Mouse (Mus musculus): Measurements from ENCODE around the gene Ift22. TPM values are rescaled to one million over a fixed set of nuclear protein-coding genes. Genes with fewer than 3 reads are reported as not detected.

Ift22 gene
- polyA plus RNA-seq, 1 experiment from 2014 or later: 105 TPM

GRCm38 (mm10) chr5:136960053-136960452 lies 52.1 kb downstream of the Ift22 start:
- Histone ChIP-seq H3K9me3 (ENCODE audit: control insufficient read depth, low read length) (no peaks in the 10 kb centered on the region), H3K27me3 (ENCODE audit: control insufficient read depth, insufficient read depth, low read length) (no peaks in the 10 kb centered on the region), H3K4me2 (ENCODE audit: low read depth, low read length, severe bottlenecking) (no peak overlapping the region), H3K36me3 (ENCODE audit: control insufficient read depth, insufficient read depth, low read length) (no peaks in the 10 kb centered on the region; the same call in 1 of the 2 replicates), H3K4me3 (ENCODE audit: low read depth, low read length) (no peak overlapping the region), H3K9ac (ENCODE audit: low read length) (no peak overlapping the region), H3K27ac (ENCODE audit: low read depth, low read length) (no peak overlapping the region), H3K4me1 (replicated peaks; ENCODE audit: control insufficient read depth, insufficient read depth, low read length) (peaks cover 4% of the 10 kb centered on the region; the same call in 1 of the 2 replicates)
- WGBS: 92% methylated on average over 6 of the region's 6 CpGs
- no peak for ATAC-seq (replicated peaks; ENCODE audit: low FRiP score)
- DNase-seq (ENCODE audit: low spot score): no peak

- Histone ChIP-seq H3K36me3 (ENCODE audit: control insufficient read depth, insufficient read depth, low read length) (peaks cover 4% of the 10 kb centered on the region), H3K9ac (ENCODE audit: low read length) (peak overlapping the region; percentile 70), H3K27ac (ENCODE audit: low read depth, low read length) (peak overlapping the region; percentile 78), H3K4me1 (replicated peaks; ENCODE audit: control insufficient read depth, insufficient read depth, low read length) (peaks cover 4% of the 10 kb centered on the region; the same call in 1 of the 2 replicates), H3K4me3 (ENCODE audit: low read depth, low read length) (peak overlapping the region; percentile 58), H3K27me3 (ENCODE audit: control insufficient read depth, insufficient read depth, low read length) (no peaks in the 10 kb centered on the region), H3K9me3 (ENCODE audit: control insufficient read depth, low read length) (no peaks in the 10 kb centered on the region), H3K4me2 (ENCODE audit: low read depth, low read length, severe bottlenecking) (peak overlapping the region; percentile 82)
- WGBS: 27% methylated on average over 5 of the region's 5 CpGs
- ATAC-seq (replicated peaks; ENCODE audit: low FRiP score): peak; percentile 23
- peak; percentile 57 for DNase-seq (ENCODE audit: low spot score)
Measured at GRCm38 (mm10) chr5:136961334-136961982, 53.5 kb downstream of the Ift22 start.

GRCm38 (mm10) chr5:136961983-136962461 lies 54.1 kb downstream of the Ift22 start:
- Histone ChIP-seq H3K4me2 (ENCODE audit: low read depth, low read length, severe bottlenecking) (peak overlapping the region; percentile 82), H3K27ac (ENCODE audit: low read depth, low read length) (peak overlapping the region; percentile 78), H3K4me1 (replicated peaks; ENCODE audit: control insufficient read depth, insufficient read depth, low read length) (peaks cover 4% of the 10 kb centered on the region; the same call in 1 of the 2 replicates), H3K4me3 (ENCODE audit: low read depth, low read length) (peak overlapping the region; percentile 58), H3K27me3 (ENCODE audit: control insufficient read depth, insufficient read depth, low read length) (no peaks in the 10 kb centered on the region), H3K36me3 (ENCODE audit: control insufficient read depth, insufficient read depth, low read length) (peaks cover 4% of the 10 kb centered on the region), H3K9ac (ENCODE audit: low read length) (peak overlapping the region; percentile 70), H3K9me3 (ENCODE audit: control insufficient read depth, low read length) (no peaks in the 10 kb centered on the region)
- peak; percentile 90 for DNase-seq (ENCODE audit: low spot score)
- peak; percentile 94 for ATAC-seq (replicated peaks; ENCODE audit: low FRiP score)
- under 1% methylated on average over 20 of the region's 20 CpGs for WGBS

GRCm38 (mm10) chr5:136962501-136962900 lies 54.6 kb downstream of the Ift22 start:
- peak overlapping the region; percentile 78 for H3K27ac ChIP-seq (ENCODE audit: low read depth, low read length)
- DNase-seq (ENCODE audit: low spot score): peak; percentile 88
- no peaks in the 10 kb centered on the region for H3K9me3 ChIP-seq (ENCODE audit: control insufficient read depth, low read length)

GRCm38 (mm10) chr5:136962966-136963540 lies 55.1 kb downstream of the Ift22 start:
- WGBS: 77% methylated on average over 8 of the region's 8 CpGs
- no peak for DNase-seq (ENCODE audit: low spot score)
- H3K4me1 ChIP-seq (replicated peaks; ENCODE audit: control insufficient read depth, insufficient read depth, low read length): peaks cover 4% of the 10 kb centered on the region; the same call in 1 of the 2 replicates
- ATAC-seq (replicated peaks; ENCODE audit: low FRiP score): no peak
- no peak overlapping the region for H3K27ac ChIP-seq (ENCODE audit: low read depth, low read length)
- H3K27me3 ChIP-seq (ENCODE audit: control insufficient read depth, insufficient read depth, low read length): no peaks in the 10 kb centered on the region
- H3K4me2 ChIP-seq (ENCODE audit: low read depth, low read length, severe bottlenecking): peak overlapping the region; percentile 82
- no peaks in the 10 kb centered on the region for H3K9me3 ChIP-seq (ENCODE audit: control insufficient read depth, low read length)
- H3K4me3 ChIP-seq (ENCODE audit: low read depth, low read length): peak overlapping the region; percentile 58
- peak overlapping the region; percentile 70 for H3K9ac ChIP-seq (ENCODE audit: low read length)
- H3K36me3 ChIP-seq (ENCODE audit: control insufficient read depth, insufficient read depth, low read length): peaks cover 4% of the 10 kb centered on the region

More at GRCm38 (mm10) chr5:136962501-136962900, 54.6 kb downstream of the Ift22 start:
- Histone ChIP-seq H3K4me2 (ENCODE audit: low read depth, low read length, severe bottlenecking) (peak overlapping the region; percentile 82), H3K9ac (ENCODE audit: low read length) (peak overlapping the region; percentile 70), H3K36me3 (ENCODE audit: control insufficient read depth, insufficient read depth, low read length) (peaks cover 4% of the 10 kb centered on the region), H3K27me3 (ENCODE audit: control insufficient read depth, insufficient read depth, low read length) (no peaks in the 10 kb centered on the region), H3K4me3 (ENCODE audit: low read depth, low read length) (peak overlapping the region; percentile 58), H3K4me1 (replicated peaks; ENCODE audit: control insufficient read depth, insufficient read depth, low read length) (peaks cover 4% of the 10 kb centered on the region; the same call in 1 of the 2 replicates)
- WGBS: 1% methylated on average over 10 of the region's 10 CpGs
- peak; percentile 64 for ATAC-seq (replicated peaks; ENCODE audit: low FRiP score)

Other genes starting within 250 kb of the Ift22 start
- gene Myl10, start 215.0 kb upstream of the Ift22 start, polyA plus RNA-seq (2014; fragmentation: Nextera tagmentation; extraction: Ambion mirVana): not detected in 2 replicates
- 35.1 and 40.6 TPM in 2 replicates for gene Col26a1, start 24.9 kb upstream of the Ift22 start, polyA plus RNA-seq (2014; fragmentation: Nextera tagmentation; extraction: Ambion mirVana)
- 277 and 287 TPM in 2 replicates for gene Fis1, start 45.1 kb downstream of the Ift22 start, polyA plus RNA-seq (2014; fragmentation: Nextera tagmentation; extraction: Ambion mirVana)
- gene Cldn15, start 58.5 kb downstream of the Ift22 start, polyA plus RNA-seq (2014; fragmentation: Nextera tagmentation; extraction: Ambion mirVana): 0.24 TPM in 1 of 2 replicates, not detected in the other
- gene Plod3, start 78.9 kb downstream of the Ift22 start, polyA plus RNA-seq (2014; fragmentation: Nextera tagmentation; extraction: Ambion mirVana): 29.1 and 30.7 TPM in 2 replicates
- gene Znhit1, start 79.9 kb downstream of the Ift22 start, polyA plus RNA-seq (2014; fragmentation: Nextera tagmentation; extraction: Ambion mirVana): 93.4 and 99.5 TPM in 2 replicates
- 0.32 TPM in 1 of 2 replicates, not detected in the other for gene Vgf, start 118.2 kb downstream of the Ift22 start, polyA plus RNA-seq (2014; fragmentation: Nextera tagmentation; extraction: Ambion mirVana)
- 187 and 207 TPM in 2 replicates for gene Ap1s1, start 138.0 kb downstream of the Ift22 start, polyA plus RNA-seq (2014; fragmentation: Nextera tagmentation; extraction: Ambion mirVana)
- 0.20 TPM in 1 of 2 replicates, not detected in the other for gene Serpine1, start 164.1 kb downstream of the Ift22 start, polyA plus RNA-seq (2014; fragmentation: Nextera tagmentation; extraction: Ambion mirVana)
- gene Trim56, start 208.1 kb downstream of the Ift22 start, polyA plus RNA-seq (2014; fragmentation: Nextera tagmentation; extraction: Ambion mirVana): 6.2 and 7.6 TPM in 2 replicates
- not detected in 2 replicates for gene Muc3, start 241.2 kb downstream of the Ift22 start, polyA plus RNA-seq (2014; fragmentation: Nextera tagmentation; extraction: Ambion mirVana)